ENCODE assay signal across 8 mouse cellular contexts in the genomic region with DNA sequence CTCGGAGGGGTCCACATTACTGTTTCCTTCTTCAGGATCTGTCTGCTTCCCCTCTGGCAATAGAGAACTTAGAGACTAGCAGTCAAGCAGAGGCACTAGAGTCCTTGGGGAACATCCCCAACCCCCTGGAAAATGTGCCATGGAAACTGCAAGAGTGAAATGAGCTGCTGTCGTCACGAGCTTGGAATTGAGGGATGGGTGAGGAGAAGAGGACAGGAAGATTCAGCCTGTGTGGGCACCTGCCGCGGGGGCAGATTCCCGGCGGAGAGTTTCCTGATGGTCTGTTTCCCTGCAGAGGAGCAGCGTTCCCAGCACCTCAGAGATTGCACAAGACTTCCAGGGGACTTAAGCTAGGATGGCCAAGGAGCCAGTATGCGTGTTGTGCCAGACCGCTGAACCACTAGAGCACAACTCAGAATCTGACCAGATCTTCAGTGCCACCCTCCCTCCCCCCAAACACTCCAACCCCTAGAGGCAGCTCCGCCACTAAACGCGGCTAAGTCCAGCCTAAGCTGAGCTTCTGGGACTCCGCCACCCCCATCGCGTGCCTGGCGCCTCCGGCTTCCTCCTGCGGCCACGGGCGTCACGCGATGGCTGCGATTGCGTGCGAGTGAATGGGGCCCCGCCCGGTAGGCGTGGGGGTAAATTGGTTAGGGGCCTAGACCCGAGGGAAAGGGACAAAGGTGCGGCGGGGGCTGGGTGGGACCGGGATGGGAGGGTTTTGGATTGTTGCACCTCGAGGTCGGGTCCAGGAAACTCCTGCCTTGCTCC. TPM values are rescaled to one million over a fixed set of nuclear protein-coding genes. Genes with fewer than 3 reads are reported as not detected.
DNase-seq lines count a peak whose midpoint lies in the region; ATAC-seq and TF ChIP-seq lines count a peak whose summit lies in the region.

No protein-coding gene starts in this region.

- no peaks in the 10 kb centered on the region for H3K27me3 ChIP-seq in forebrain, embryonic 14.5 days (replicated peaks; ENCODE audit: control insufficient read depth, insufficient read depth, low read length)
- H3K27me3 ChIP-seq in lung, embryonic 15.5 days = no peaks in the 10 kb centered on the region
- H3K27me3 ChIP-seq in neural tube, embryonic 14.5 days (ENCODE audit: control insufficient read depth, insufficient read depth, low read length) = no peaks in the 10 kb centered on the region
- H3K27me3 ChIP-seq in thymus, adult 2 months (ENCODE audit: control insufficient read depth, insufficient read depth, low read length) = no peaks in the 10 kb centered on the region; the same call in 1 of the 2 replicates

- peak overlapping the region; percentile 73 for H3K9ac ChIP-seq in forebrain, embryonic 14.5 days (ENCODE audit: low read length)
- H3K9ac ChIP-seq in lung, embryonic 15.5 days = peak overlapping the region; percentile 61
- peak overlapping the region; percentile 44 for H3K9ac ChIP-seq in neural tube, embryonic 14.5 days (replicated peaks; ENCODE audit: low read depth, low read length)

- peak overlapping the region; percentile 47 for H3K4me3 ChIP-seq in forebrain, embryonic 14.5 days (ENCODE audit: low read depth, low read length)
- peak overlapping the region; percentile 61 for H3K4me3 ChIP-seq in layer of hippocampus, adult 2 months
- H3K4me3 ChIP-seq in lung, embryonic 15.5 days = peak overlapping the region; percentile 54
- peak overlapping the region; percentile 38 for H3K4me3 ChIP-seq in neural tube, embryonic 14.5 days (ENCODE audit: low read depth, low read length)
- H3K4me3 ChIP-seq in thymus, adult 2 months (ENCODE audit: control insufficient read depth, insufficient read depth, low read length) = peak overlapping the region; percentile 26

- no peaks in the 10 kb centered on the region for H3K9me3 ChIP-seq in forebrain, embryonic 14.5 days (replicated peaks; ENCODE audit: control insufficient read depth, low read length)
- H3K9me3 ChIP-seq in lung, embryonic 15.5 days = no peaks in the 10 kb centered on the region
- H3K9me3 ChIP-seq in neural tube, embryonic 14.5 days (ENCODE audit: control insufficient read depth, low read length) = no peaks in the 10 kb centered on the region

- intact Hi-C loops in heart, postnatal 36 days (cut with DNase I) = no loop called here

- peak overlapping the region; percentile 87 for H3K4me2 ChIP-seq in forebrain, embryonic 14.5 days (ENCODE audit: low read length)
- H3K4me2 ChIP-seq in lung, embryonic 15.5 days = peak overlapping the region; percentile 97
- H3K4me2 ChIP-seq in neural tube, embryonic 14.5 days (ENCODE audit: low read depth, low read length) = peak overlapping the region; percentile 67

- TF ChIP-seq POLR2A in thymus, adult 2 months (IDR thresholded peaks at IDR 0.05; ENCODE audit: control insufficient read depth, extremely low read depth, insufficient read depth, low read length, poor library complexity) = 0 out of 2 replicates have a peak, but pooled peaks have one; percentile 11

- H3K36me3 ChIP-seq in forebrain, embryonic 14.5 days (ENCODE audit: control insufficient read depth, insufficient read depth, low read length) = no peaks in the 10 kb centered on the region
- no peaks in the 10 kb centered on the region for H3K36me3 ChIP-seq in lung, embryonic 15.5 days
- H3K36me3 ChIP-seq in neural tube, embryonic 14.5 days (ENCODE audit: control insufficient read depth, insufficient read depth, low read length) = no peaks in the 10 kb centered on the region
- H3K36me3 ChIP-seq in thymus, adult 2 months (ENCODE audit: control insufficient read depth, insufficient read depth, low read length) = no peaks in the 10 kb centered on the region

- peaks cover 2% of the 10 kb centered on the region; the same call in 1 of the 2 replicates for H3K4me1 ChIP-seq in forebrain, embryonic 14.5 days (ENCODE audit: control insufficient read depth, insufficient read depth, low read length)
- peaks cover 7% of the 10 kb centered on the region; the same call in 1 of the 2 replicates for H3K4me1 ChIP-seq in lung, embryonic 15.5 days
- peaks cover 5% of the 10 kb centered on the region; the same call in 1 of the 2 replicates for H3K4me1 ChIP-seq in neural tube, embryonic 14.5 days (ENCODE audit: control insufficient read depth, insufficient read depth, low read length)
- peaks cover 4% of the 10 kb centered on the region; the same call in 1 of the 2 replicates for H3K4me1 ChIP-seq in thymus, adult 2 months (replicated peaks; ENCODE audit: control insufficient read depth, insufficient read depth, low read length)

- no peak overlapping the region for H3K27ac ChIP-seq in forebrain, embryonic 14.5 days (ENCODE audit: low read depth, low read length)
- peak overlapping the region; percentile 54 for H3K27ac ChIP-seq in layer of hippocampus, adult 2 months
- 0 out of 2 replicates have a peak overlapping the region, but pooled peaks have one; percentile 21 for H3K27ac ChIP-seq in lung, embryonic 15.5 days
- no peak overlapping the region for H3K27ac ChIP-seq in neural tube, embryonic 14.5 days (ENCODE audit: low read depth, low read length)
- H3K27ac ChIP-seq in thymus, adult 2 months (ENCODE audit: control insufficient read depth, insufficient read depth, low read length) = no peak overlapping the region; the same call in 1 of the 2 replicates

- no peak for TF ChIP-seq CTCF in layer of hippocampus, adult 2 months (conservative IDR thresholded peaks at IDR 0.05)
- TF ChIP-seq CTCF in thymus, adult 2 months (IDR thresholded peaks at IDR 0.05; ENCODE audit: borderline replicate concordance, control insufficient read depth, extremely low read depth, insufficient read depth, low read length, poor library complexity) = no peak

- WGBS in forebrain, embryonic 14.5 days = 5% methylated on average over 35 of the region's 35 CpGs
- 4% methylated on average over 35 of the region's 35 CpGs for whole genome bisulfite sequencing in lung, embryonic 15.5 days
- WGBS in neural tube, embryonic 14.5 days = 4% methylated on average over 35 of the region's 35 CpGs
- WGBS in thymus, adult 2 months = 13% methylated on average over 35 of the region's 35 CpGs

- DNase-seq in 3134 (ENCODE audit: extremely low read depth, insufficient read length, low spot score) = peak; percentile 3
- DNase-seq in adrenal gland, adult 2 months = peak; percentile 78
- peak; percentile 58 for DNase-seq in forebrain, embryonic 14.5 days (ENCODE audit: low spot score)
- DNase-seq in heart, postnatal 36 days = peak; percentile 61 to 62
- peak; percentile 18 to 29 for DNase-seq in layer of hippocampus, adult 2 months (ENCODE audit: low spot score in 2 of 2)
- peak; percentile 34 for DNase-seq in thymus, adult 2 months

- ATAC-seq in forebrain, embryonic 14.5 days = peak; percentile 89
- ATAC-seq in lung, embryonic 15.5 days (ENCODE audit: borderline replicate concordance, extremely low read depth, low FRiP score, low TSS enrichment) = peak; percentile 85
- ATAC-seq in neural tube, embryonic 14.5 days (ENCODE audit: low read depth) = peak; percentile 91

RNA-seq across cellular contexts. Expression of gene Ahrr, which starts 32.5 kb away (rescaled TPM):
- total RNA-seq in adrenal gland, adult 2 months (2021) = 1 to 10 TPM in 1 of 2 experiments, under 1 TPM in 1; 0.81 to 1.9 TPM
- polyA plus RNA-seq in adrenal gland, adult 2 months (2012; rRNA removed) = 1.1 and 1.6 TPM in 2 replicates
- 0.88 and 0.89 TPM in 2 replicates for polyA plus RNA-seq in forebrain, embryonic 14.5 days (2014; fragmentation: Nextera tagmentation; extraction: Ambion mirVana)
- total RNA-seq in heart, postnatal 36 days (2021) = under 1 TPM; 0.73 to 0.97 TPM
- under 1 TPM; 0.74 to 0.77 TPM for total RNA-seq in layer of hippocampus, adult 2 months (2021)
- 0.54 and 0.87 TPM in 2 replicates for polyA plus RNA-seq in lung, embryonic 15.5 days (2015; fragmentation: Nextera tagmentation; extraction: Ambion mirVana)
- polyA plus RNA-seq in neural tube, embryonic 14.5 days (2014; fragmentation: Nextera tagmentation; extraction: Ambion mirVana) = 0.20 and 0.48 TPM in 2 replicates
- 0.51 and 1.2 TPM in 2 replicates for polyA plus RNA-seq in thymus, adult 2 months (2012; rRNA removed)

RNA-seq across cellular contexts. Expression of gene Exoc3, which starts 51.1 kb away (rescaled TPM):
- 10 to 100 TPM; 54.2 to 69.9 TPM for total RNA-seq in adrenal gland, adult 2 months (2021)
- polyA plus RNA-seq in adrenal gland, adult 2 months (2012; rRNA removed) = 30.0 and 40.0 TPM in 2 replicates
- 134 and 138 TPM in 2 replicates for polyA plus RNA-seq in forebrain, embryonic 14.5 days (2014; fragmentation: Nextera tagmentation; extraction: Ambion mirVana)
- 10 to 100 TPM; 45.6 to 46.3 TPM for total RNA-seq in heart, postnatal 36 days (2021)
- 10 to 100 TPM; 64.0 to 67.1 TPM for total RNA-seq in layer of hippocampus, adult 2 months (2021)
- 69.4 and 72.7 TPM in 2 replicates for polyA plus RNA-seq in lung, embryonic 15.5 days (2015; fragmentation: Nextera tagmentation; extraction: Ambion mirVana)
- 113 and 121 TPM in 2 replicates for polyA plus RNA-seq in neural tube, embryonic 14.5 days (2014; fragmentation: Nextera tagmentation; extraction: Ambion mirVana)
- polyA plus RNA-seq in thymus, adult 2 months (2012; rRNA removed) = 36.1 and 45.6 TPM in 2 replicates

RNA-seq across cellular contexts. Expression of gene Pdcd6, which starts 57.7 kb away (rescaled TPM):
- total RNA-seq in adrenal gland, adult 2 months (2021) = 100 to 1,000 TPM; 143 to 150 TPM
- polyA plus RNA-seq in adrenal gland, adult 2 months (2012; rRNA removed) = 83.4 and 84.4 TPM in 2 replicates
- 150 and 155 TPM in 2 replicates for polyA plus RNA-seq in forebrain, embryonic 14.5 days (2014; fragmentation: Nextera tagmentation; extraction: Ambion mirVana)
- total RNA-seq in heart, postnatal 36 days (2021) = 10 to 100 TPM; 42.2 to 47.1 TPM
- total RNA-seq in layer of hippocampus, adult 2 months (2021) = 10 to 100 TPM; 70.8 to 77.4 TPM
- polyA plus RNA-seq in lung, embryonic 15.5 days (2015; fragmentation: Nextera tagmentation; extraction: Ambion mirVana) = 128 and 136 TPM in 2 replicates
- 116 and 122 TPM in 2 replicates for polyA plus RNA-seq in neural tube, embryonic 14.5 days (2014; fragmentation: Nextera tagmentation; extraction: Ambion mirVana)
- 92.8 and 109 TPM in 2 replicates for polyA plus RNA-seq in thymus, adult 2 months (2012; rRNA removed)

Comparison
In these comparisons a context has a peak if more than half of its experiments do, and no peak if none do; other contexts are left out.
1. DNase-seq: peak in every context shown above with its lines; median percentile 78 in adrenal gland, adult 2 months; 62 in heart, postnatal 36 days; 58 in forebrain, embryonic 14.5 days; 34 in thymus, adult 2 months; 24 in layer of hippocampus, adult 2 months; 3 in 3134.
2. H3K27ac ChIP-seq: peak in layer of hippocampus, adult 2 months (single experiment) and lung, embryonic 15.5 days (single experiment); none in forebrain, embryonic 14.5 days (single experiment), neural tube, embryonic 14.5 days (single experiment) and thymus, adult 2 months (single experiment).
3. Peak in every context shown above with its lines, with median percentiles within 50 percentile points of each other: ATAC-seq, H3K4me2 ChIP-seq, H3K4me3 ChIP-seq and H3K9ac ChIP-seq.